16 mouse cellular contexts compared by ENCODE assay signal in the genomic region with DNA sequence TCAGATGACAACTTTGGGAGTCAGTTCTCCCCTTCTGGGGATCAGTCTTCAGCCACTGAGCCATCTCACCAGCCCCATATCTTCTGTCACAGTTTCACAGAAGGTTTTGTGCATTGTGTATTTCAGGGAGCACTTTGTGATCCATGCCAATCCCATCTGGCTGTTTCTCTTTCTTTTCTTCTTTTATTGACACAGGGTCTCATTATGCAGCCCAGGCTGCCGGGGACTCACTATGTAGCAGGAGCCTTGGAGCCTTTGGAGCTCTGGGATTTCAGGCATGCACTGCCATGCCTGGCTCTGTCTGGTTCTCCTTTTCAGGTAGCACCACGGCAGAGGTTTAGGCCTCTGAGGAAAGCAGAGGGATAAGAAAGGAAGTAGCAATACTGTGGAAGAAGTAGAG. TPM values are rescaled to one million over a fixed set of nuclear protein-coding genes. Genes with fewer than 3 reads are reported as not detected.
"Had no signal": no experiment of that assay in that cellular context is flagged by ENCODE, and none has a peak within 500 bp of the region (broad histone marks: within the 10 kb centered on the region; RNA-seq: fewer than 3 reads in every experiment).

No protein-coding gene starts in this region.

- ATAC-seq: liver, postnatal 0 days; lung, postnatal 0 days had no signal

- H3K4me2 ChIP-seq: limb, embryonic 12.5 days; limb, embryonic 15.5 days; liver, embryonic 11.5 days; lung, embryonic 14.5 days had no signal

- H3K9me3 ChIP-seq: limb, embryonic 15.5 days had no signal

- H3K9ac ChIP-seq: limb, embryonic 12.5 days; limb, embryonic 15.5 days; liver, embryonic 14.5 days; liver, postnatal 0 days; lung, embryonic 14.5 days had no signal

- H3K27ac ChIP-seq: limb, embryonic 12.5 days; limb, embryonic 15.5 days; liver, embryonic 14.5 days; macrophage had no signal

- H3K4me3 ChIP-seq: limb, embryonic 12.5 days; limb, embryonic 15.5 days had no signal

- H3K4me1 ChIP-seq: limb, embryonic 12.5 days; limb, embryonic 15.5 days had no signal

- H3K36me3 ChIP-seq: limb, embryonic 12.5 days; limb, embryonic 15.5 days had no signal

- DNase-seq: kidney, adult 9 months; kidney, postnatal 14 days; kidney, postnatal 4 days; left cerebral cortex, postnatal 4 days; liver, postnatal 0 days; lung, embryonic 14.5 days; thymus, adult 18-20 months; thymus, postnatal 36 days had no signal

- H3K27me3 ChIP-seq: limb, embryonic 15.5 days had no signal

RNA-seq across cellular contexts. Expression of gene Lhx1, which starts 23.0 kb away (rescaled TPM):
- polyA plus RNA-seq: limb, embryonic 12.5 days; liver, embryonic 14.5 days; lung, embryonic 14.5 days; macrophage; spleen, adult 2 months; urinary bladder, adult 2 months had no signal
